Mouse (Mus musculus): Measurements from ENCODE around the gene Wdr20. TPM values are rescaled to one million over a fixed set of nuclear protein-coding genes. Genes with fewer than 3 reads are reported as not detected.
"Not testable (repeated sequence)": the region's sequence is repeated elsewhere in the genome, so short reads cannot be mapped to it uniquely, and the experiment has no call there.

Wdr20 gene
- 37.6 and 43.4 TPM in 2 replicates for total RNA-seq (2017)

DNA sequence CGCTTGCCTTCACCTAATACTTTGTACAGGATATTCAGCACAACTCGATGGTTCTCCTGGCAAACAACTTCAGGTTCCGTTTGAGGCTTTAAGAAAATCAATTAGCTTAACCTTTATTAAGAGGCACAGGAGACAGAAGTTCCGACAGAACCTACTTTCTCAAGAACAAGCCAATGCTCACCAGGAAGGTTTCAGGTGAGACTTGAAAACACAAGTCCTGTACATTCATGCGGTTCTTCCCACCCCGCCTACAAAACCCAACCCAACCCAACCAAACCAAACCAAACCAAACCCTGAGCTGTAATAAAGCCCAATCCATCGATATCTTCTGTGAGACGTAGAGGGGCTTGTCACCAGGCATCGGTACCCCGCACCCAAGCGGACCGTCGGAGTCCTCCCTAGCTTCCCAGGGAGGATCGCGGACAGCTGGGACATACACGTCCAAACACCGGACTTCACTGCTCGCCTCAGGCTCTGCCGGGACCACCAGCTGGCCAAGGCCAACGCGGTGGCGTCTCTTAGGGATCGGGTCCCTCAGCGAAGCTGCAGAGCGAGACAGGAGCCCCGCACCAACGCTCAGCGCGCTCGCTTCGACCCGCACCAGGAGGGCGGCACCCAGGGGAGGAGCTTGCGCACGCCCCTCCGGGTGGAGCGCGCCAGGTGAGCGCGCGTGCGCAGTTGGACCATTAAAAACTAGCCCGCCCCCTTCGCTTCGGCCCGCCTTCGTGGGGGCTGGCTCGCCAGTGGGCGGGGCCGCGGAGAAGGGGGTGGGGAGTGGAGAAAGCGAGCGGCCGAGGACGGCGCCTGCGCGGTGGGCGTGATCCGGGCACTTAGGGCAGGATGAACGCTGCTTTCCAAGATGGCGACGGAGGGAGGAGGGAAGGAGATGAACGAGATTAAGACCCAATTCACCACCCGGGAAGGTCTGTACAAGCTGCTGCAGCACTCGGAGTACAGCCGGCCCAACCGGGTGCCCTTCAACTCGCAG, at the start of gene Wdr20:
Wdr20 (plus strand) TSS at position 775 of the 988 bp plus-strand sequence.
- ATAC-seq (replicated peaks in 1 of 2; ENCODE audit: insufficient read depth in 1 of 2, low FRiP score in 2 of 2, low TSS enrichment in 1 of 2, low read depth in 1 of 2, poor library complexity in 2 of 2, severe bottlenecking in 2 of 2) = peak; percentile 86 to 95

DNA sequence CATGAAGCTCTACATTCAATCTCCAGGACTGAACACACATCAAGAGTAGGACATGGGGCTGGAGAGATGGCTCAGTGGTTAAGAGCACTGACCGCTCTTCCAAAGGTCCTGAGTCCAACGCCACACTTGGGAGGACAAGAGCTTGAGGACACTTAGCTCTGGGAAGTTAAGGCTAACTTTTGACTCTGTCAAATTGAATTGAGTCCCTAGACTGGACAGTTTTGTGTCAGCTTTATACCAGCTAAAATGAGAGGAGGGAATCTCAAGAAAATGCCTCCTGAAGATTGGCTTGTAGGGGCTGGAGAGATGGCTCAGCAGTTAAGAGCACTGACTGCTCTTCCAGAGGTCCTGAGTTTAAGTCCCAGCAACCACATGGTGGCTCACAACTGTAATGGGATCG, 48.8 kb upstream of the Wdr20 start:
- ATAC-seq (replicated peaks in 1 of 2; ENCODE audit: insufficient read depth in 1 of 2, low FRiP score in 2 of 2, low TSS enrichment in 1 of 2, low read depth in 1 of 2, poor library complexity in 2 of 2, severe bottlenecking in 2 of 2) = not testable (repeated sequence)

- no peak for ATAC-seq (replicated peaks in 1 of 2; ENCODE audit: insufficient read depth in 1 of 2, low FRiP score in 2 of 2, low TSS enrichment in 1 of 2, low read depth in 1 of 2, poor library complexity in 2 of 2, severe bottlenecking in 2 of 2)
Observed at GRCm38 (mm10) chr12:110689919-110690643, 47.7 kb upstream of the Wdr20 start.

- ATAC-seq (replicated peaks in 1 of 2; ENCODE audit: insufficient read depth in 1 of 2, low FRiP score in 2 of 2, low TSS enrichment in 1 of 2, low read depth in 1 of 2, poor library complexity in 2 of 2, severe bottlenecking in 2 of 2) = not testable (repeated sequence)
Observed at GRCm38 (mm10) chr12:110693378-110693777, 44.4 kb upstream of the Wdr20 start.

DNA sequence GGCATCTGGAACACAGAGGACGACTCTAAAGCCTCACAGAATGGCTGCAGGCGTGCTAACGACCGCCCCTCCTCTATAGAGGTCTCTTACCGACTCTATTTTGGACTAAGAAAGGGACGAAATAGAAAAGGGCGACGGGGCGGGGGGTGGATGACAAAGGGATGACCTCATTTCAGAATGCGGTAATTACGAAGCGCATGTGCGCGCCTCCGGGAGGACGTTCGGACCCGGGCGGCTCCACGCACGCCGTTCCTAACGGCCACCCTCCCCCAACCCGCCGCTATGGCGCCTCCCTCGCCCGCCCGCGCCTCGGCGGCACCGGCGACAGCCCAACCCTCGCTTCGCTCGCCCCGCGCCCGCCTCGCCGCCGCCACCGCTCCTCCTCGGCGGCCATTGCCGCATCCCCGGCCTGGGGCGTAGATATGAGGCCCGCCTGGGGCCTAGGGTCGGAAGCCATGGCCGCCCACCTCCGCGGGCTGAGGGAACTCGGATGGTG, 42.0 kb upstream of the Wdr20 start:
- ATAC-seq (replicated peaks in 1 of 2; ENCODE audit: insufficient read depth in 1 of 2, low FRiP score in 2 of 2, low TSS enrichment in 1 of 2, low read depth in 1 of 2, poor library complexity in 2 of 2, severe bottlenecking in 2 of 2) = peak in 1 of 2 experiments; percentile 14; a peak in 2 of 4 replicates

- peak; percentile 57 to 66 for ATAC-seq (replicated peaks in 1 of 2; ENCODE audit: insufficient read depth in 1 of 2, low FRiP score in 2 of 2, low TSS enrichment in 1 of 2, low read depth in 1 of 2, poor library complexity in 2 of 2, severe bottlenecking in 2 of 2)
Observed at GRCm38 (mm10) chr12:110696173-110696974, 41.4 kb upstream of the Wdr20 start.

DNA sequence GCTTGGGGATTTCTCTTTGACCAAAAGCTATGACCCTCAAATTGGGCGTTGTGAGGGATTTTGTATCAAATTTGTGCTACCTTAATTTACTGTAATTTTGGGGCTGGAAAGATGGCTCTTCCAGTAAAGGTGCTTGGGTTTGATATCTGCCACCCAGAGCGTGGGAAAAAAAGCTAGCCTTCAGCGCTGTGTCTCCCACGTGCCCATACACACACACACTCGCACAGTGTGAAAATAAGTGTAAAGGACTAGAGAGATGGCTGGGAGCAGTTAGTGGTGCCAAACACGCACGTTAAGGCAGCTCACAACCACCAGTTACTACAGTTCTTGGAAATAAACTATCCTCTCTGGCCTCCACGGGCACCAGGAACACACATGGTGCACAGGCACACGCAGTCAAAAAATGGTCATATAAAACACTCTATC, 40.8 kb upstream of the Wdr20 start:
- no peak for ATAC-seq (replicated peaks in 1 of 2; ENCODE audit: insufficient read depth in 1 of 2, low FRiP score in 2 of 2, low TSS enrichment in 1 of 2, low read depth in 1 of 2, poor library complexity in 2 of 2, severe bottlenecking in 2 of 2)

DNA sequence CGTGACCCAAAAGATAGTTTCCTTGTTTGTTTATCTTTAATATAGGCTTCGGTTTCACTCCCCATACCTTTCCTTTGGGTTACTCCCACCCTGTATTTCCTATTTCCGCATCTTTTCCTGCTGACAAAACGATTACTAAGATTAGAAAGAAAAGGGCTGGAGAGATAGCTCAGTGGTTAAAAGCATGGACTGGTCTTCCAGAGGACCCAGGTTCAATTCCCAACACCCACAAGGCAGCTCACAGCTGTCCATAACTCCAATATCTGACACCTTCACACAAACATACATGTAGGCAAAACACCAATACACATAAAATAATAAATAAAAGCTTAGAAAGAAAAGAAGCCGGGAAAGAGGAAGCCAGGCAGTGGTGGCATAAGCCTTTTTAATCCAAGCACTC, 40.3 kb upstream of the Wdr20 start:
- ATAC-seq (replicated peaks in 1 of 2; ENCODE audit: insufficient read depth in 1 of 2, low FRiP score in 2 of 2, low TSS enrichment in 1 of 2, low read depth in 1 of 2, poor library complexity in 2 of 2, severe bottlenecking in 2 of 2) = no peak

- no peak for ATAC-seq (replicated peaks in 1 of 2; ENCODE audit: insufficient read depth in 1 of 2, low FRiP score in 2 of 2, low TSS enrichment in 1 of 2, low read depth in 1 of 2, poor library complexity in 2 of 2, severe bottlenecking in 2 of 2)
Observed at GRCm38 (mm10) chr12:110698080-110698479, 39.7 kb upstream of the Wdr20 start.

DNA sequence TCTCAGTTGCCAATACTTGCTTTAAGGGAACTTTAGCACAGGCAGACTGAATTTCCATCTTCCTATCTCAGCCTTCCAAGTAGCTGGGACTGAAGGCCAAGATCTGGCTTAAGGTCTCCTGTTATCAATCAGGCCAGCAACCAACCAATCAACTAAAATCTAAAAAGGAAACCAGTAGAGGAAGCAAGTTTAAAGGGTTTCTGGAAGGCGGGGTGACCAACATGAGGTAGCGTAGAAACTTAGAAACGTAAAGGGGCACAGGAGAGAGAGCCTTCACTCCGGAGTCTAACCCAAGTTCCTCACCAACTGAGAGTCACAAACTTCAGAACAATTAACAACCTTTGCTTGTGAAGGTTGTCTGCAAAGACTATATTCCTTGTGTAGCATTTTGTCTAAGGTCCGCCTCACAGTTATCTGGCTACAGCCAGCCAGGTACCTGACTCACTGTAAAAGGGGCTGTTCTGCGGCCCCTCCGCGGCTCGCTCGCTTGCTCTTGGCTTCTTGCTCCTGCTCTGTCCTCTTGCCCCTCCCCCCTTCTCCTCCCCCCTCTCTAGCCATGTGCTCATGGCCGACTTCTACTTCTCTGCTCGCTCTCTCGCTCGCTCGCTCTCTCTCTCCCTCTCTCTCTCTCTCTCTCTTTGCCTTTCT, 39.1 kb upstream of the Wdr20 start:
- peak; percentile 12 to 25; a peak in 3 of 4 replicates for ATAC-seq (replicated peaks in 1 of 2; ENCODE audit: insufficient read depth in 1 of 2, low FRiP score in 2 of 2, low TSS enrichment in 1 of 2, low read depth in 1 of 2, poor library complexity in 2 of 2, severe bottlenecking in 2 of 2)

GRCm38 (mm10) chr12:110699171-110699547, 38.6 kb upstream of the Wdr20 start:
- no peak for ATAC-seq (replicated peaks in 1 of 2; ENCODE audit: insufficient read depth in 1 of 2, low FRiP score in 2 of 2, low TSS enrichment in 1 of 2, low read depth in 1 of 2, poor library complexity in 2 of 2, severe bottlenecking in 2 of 2)

- ATAC-seq (replicated peaks in 1 of 2; ENCODE audit: insufficient read depth in 1 of 2, low FRiP score in 2 of 2, low TSS enrichment in 1 of 2, low read depth in 1 of 2, poor library complexity in 2 of 2, severe bottlenecking in 2 of 2) = no peak
Observed at GRCm38 (mm10) chr12:110700730-110701129, 37.0 kb upstream of the Wdr20 start.

- ATAC-seq (replicated peaks in 1 of 2; ENCODE audit: insufficient read depth in 1 of 2, low FRiP score in 2 of 2, low TSS enrichment in 1 of 2, low read depth in 1 of 2, poor library complexity in 2 of 2, severe bottlenecking in 2 of 2) = peak in 1 of 2 experiments; percentile 17; a peak in 1 of 4 replicates
Observed at GRCm38 (mm10) chr12:110701363-110701762, 36.4 kb upstream of the Wdr20 start.

DNA sequence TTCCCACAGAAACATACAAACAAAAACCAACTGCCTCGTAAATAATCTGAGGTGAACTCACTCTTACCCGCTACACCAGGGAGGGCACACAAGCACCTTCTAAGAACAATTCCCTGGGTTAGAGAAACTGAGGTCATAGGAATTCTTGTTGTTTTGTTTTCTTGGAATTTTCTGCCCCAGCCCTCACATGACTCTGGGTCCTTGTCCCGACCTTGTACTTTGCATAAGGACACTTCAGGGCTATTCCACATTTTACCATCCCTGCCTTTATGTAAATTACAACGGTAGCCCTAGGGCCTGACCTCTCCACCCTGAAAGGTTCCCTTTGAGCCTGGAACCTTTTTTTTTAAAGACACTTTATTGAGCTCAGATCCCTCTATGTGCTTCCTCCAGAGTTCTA, 35.2 kb upstream of the Wdr20 start, which contains the start of gene Hsp90aa1:
Hsp90aa1 (minus strand) TSS at position 173 of the 400 bp plus-strand sequence.
- no peak for ATAC-seq (replicated peaks in 1 of 2; ENCODE audit: insufficient read depth in 1 of 2, low FRiP score in 2 of 2, low TSS enrichment in 1 of 2, low read depth in 1 of 2, poor library complexity in 2 of 2, severe bottlenecking in 2 of 2)

DNA sequence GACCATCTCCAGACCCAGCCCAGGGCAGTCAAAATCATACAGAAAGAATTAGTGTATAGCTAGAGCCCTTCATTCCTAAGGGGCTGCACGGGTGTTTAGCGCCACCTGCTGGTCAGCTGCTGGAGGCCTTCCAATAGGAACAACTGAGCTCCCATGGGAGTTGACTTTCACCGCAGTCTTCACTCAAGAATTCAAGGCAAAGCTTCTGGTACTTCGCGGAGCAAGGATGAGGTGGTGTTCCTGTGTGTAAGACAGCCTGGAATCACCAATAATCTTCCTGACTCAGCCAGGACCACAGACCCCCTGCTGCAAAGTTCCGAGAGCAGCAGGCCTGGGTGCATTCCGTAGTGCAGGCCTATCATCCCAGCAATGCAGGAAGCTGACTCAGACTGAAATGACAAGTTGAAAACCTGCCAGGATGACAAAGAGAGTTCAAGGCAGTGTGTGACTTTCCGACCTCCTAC, 34.7 kb upstream of the Wdr20 start:
- peak; percentile 28 to 29; a peak in 1 of 4 replicates for ATAC-seq (replicated peaks in 1 of 2; ENCODE audit: insufficient read depth in 1 of 2, low FRiP score in 2 of 2, low TSS enrichment in 1 of 2, low read depth in 1 of 2, poor library complexity in 2 of 2, severe bottlenecking in 2 of 2)

GRCm38 (mm10) chr12:110703682-110704081, 34.1 kb upstream of the Wdr20 start:
- no peak for ATAC-seq (replicated peaks in 1 of 2; ENCODE audit: insufficient read depth in 1 of 2, low FRiP score in 2 of 2, low TSS enrichment in 1 of 2, low read depth in 1 of 2, poor library complexity in 2 of 2, severe bottlenecking in 2 of 2)
